Mouse (Mus musculus): ENCODE data around the gene Dclre1b. TPM values are rescaled to one million over a fixed set of nuclear protein-coding genes. Genes with fewer than 3 reads are reported as not detected.

The Dclre1b gene
- polyA plus RNA-seq, 1 experiment from 2014 or later = 30.6 TPM

DNA sequence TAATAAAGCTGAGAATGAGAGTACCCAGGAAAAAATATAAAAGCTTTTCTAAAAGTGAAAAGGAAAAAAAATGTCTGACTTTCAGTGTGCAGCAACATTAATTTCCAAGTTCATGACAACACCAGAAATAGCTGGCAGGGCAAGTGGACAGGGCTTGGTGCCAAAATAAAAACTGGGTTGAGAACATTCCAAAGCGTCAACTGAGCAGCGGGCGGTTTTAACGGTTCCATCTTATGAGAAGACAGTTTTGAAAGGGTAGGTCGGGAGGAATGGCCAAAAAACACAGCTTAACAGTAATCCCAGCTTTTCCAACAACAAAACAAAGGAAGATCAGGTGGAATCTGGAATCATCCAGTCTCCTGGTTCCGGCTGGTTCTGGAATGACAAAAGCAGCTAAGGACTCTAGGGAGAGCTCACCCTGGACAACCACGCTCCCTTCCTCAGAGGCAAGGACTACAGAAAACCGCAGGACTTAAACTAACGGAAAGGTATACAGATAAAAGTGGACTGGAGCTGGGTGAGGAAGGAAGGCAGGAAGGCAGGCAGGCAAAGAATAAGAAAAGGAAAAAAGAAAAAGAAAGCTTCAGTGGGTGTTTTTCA, 37.6 kb downstream of the Dclre1b start:
- no peak overlapping the region for H3K4me3 ChIP-seq (ENCODE audit: low read depth, low read length)
- DNase-seq (ENCODE audit: low spot score) = peak; percentile 7
- H3K27ac ChIP-seq (ENCODE audit: low read depth, low read length) = no peak overlapping the region; the same call in 1 of the 2 replicates
- H3K27me3 ChIP-seq (replicated peaks; ENCODE audit: control insufficient read depth, insufficient read depth, low read length) = no peaks in the 10 kb centered on the region
- H3K9ac ChIP-seq (ENCODE audit: low read length) = no peak overlapping the region
- no peaks in the 10 kb centered on the region for H3K9me3 ChIP-seq (replicated peaks; ENCODE audit: control insufficient read depth, low read length)
- H3K4me1 ChIP-seq (ENCODE audit: control insufficient read depth, insufficient read depth, low read length) = no peaks in the 10 kb centered on the region
- no peak for ATAC-seq
- 75% methylated on average over 9 of the region's 9 CpGs for WGBS
- H3K4me2 ChIP-seq (ENCODE audit: low read length) = no peak overlapping the region
- peaks cover 19% of the 10 kb centered on the region for H3K36me3 ChIP-seq (ENCODE audit: control insufficient read depth, insufficient read depth, low read length)

DNA sequence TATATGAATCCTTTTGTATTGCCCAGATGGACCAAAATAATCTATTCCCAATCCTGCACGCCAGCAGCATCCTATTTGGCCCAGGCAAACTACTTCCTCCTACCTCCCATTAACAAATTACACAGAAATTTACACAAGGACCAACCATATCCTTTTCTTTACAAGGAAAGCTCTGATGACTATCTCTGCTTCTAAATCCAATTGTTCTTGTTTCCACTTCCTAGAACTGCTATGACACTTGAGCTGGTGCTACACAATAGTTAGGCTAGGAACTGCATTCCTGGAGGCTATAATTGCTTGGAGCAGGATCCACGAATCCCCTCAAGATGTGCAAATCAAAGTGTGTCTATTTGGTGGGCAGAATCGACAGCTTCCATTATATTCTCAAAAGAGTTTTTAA, 42.5 kb downstream of the Dclre1b start:
- no peak for ATAC-seq

DNA sequence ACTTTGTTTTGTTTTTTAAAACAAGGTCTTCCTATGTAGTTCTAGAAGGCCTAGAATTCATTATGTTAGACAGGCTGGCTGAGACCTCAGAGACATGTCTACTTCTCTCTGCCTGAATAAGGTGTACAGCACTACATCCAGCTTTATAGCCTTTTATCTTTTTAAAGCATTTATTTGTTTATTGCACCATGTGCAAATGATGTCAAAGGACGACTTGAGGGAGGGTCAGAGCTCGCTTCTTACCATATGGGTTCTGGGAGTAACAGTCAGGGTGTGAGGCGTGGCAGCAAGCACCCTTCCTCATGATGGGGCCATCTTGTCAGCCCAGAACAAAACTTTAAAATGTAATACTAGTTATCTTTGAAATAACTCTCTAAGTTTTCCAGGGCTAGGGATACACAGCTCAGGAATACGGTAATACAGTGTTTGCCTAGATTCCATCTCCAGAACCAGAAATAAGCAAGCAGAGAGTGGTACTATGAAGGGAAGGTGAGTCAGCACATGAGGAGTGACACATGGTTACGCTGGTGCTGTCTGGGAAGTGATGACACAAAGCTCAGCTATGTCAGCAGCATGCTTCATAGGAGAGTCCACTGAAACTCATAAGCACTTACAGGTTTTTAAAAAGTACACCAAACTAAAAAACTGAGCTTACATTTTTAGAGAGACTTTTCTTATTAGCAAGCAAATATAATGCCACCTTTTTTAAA, 49.8 kb downstream of the Dclre1b start:
- H3K4me2 ChIP-seq (ENCODE audit: low read length) = no peak overlapping the region
- no peak overlapping the region for H3K4me3 ChIP-seq (ENCODE audit: low read depth, low read length)
- H3K9me3 ChIP-seq (replicated peaks; ENCODE audit: control insufficient read depth, low read length) = no peaks in the 10 kb centered on the region
- ATAC-seq = no peak
- 88% methylated on average over 5 of the region's 5 CpGs for WGBS
- H3K4me1 ChIP-seq (ENCODE audit: control insufficient read depth, insufficient read depth, low read length) = no peaks in the 10 kb centered on the region
- H3K9ac ChIP-seq (ENCODE audit: low read length) = no peak overlapping the region
- H3K36me3 ChIP-seq (ENCODE audit: control insufficient read depth, insufficient read depth, low read length) = peaks cover 64% of the 10 kb centered on the region
- no peak overlapping the region for H3K27ac ChIP-seq (ENCODE audit: low read depth, low read length)
- H3K27me3 ChIP-seq (replicated peaks; ENCODE audit: control insufficient read depth, insufficient read depth, low read length) = no peaks in the 10 kb centered on the region
- DNase-seq (ENCODE audit: low spot score) = no peak

More for the DNA sequence above, 42.5 kb downstream of the Dclre1b start:
- H3K36me3 ChIP-seq (ENCODE audit: control insufficient read depth, insufficient read depth, low read length) = peaks cover 33% of the 10 kb centered on the region
- no peaks in the 10 kb centered on the region for H3K9me3 ChIP-seq (replicated peaks; ENCODE audit: control insufficient read depth, low read length)
- no peak overlapping the region for H3K4me2 ChIP-seq (ENCODE audit: low read length)
- H3K4me1 ChIP-seq (ENCODE audit: control insufficient read depth, insufficient read depth, low read length) = no peaks in the 10 kb centered on the region
- no peaks in the 10 kb centered on the region for H3K27me3 ChIP-seq (replicated peaks; ENCODE audit: control insufficient read depth, insufficient read depth, low read length)
- no peak overlapping the region for H3K27ac ChIP-seq (ENCODE audit: low read depth, low read length)
- no peak overlapping the region for H3K9ac ChIP-seq (ENCODE audit: low read length)
- WGBS = 71% methylated on average over 3 of the region's 3 CpGs
- DNase-seq (ENCODE audit: low spot score) = no peak
- H3K4me3 ChIP-seq (ENCODE audit: low read depth, low read length) = no peak overlapping the region

DNA sequence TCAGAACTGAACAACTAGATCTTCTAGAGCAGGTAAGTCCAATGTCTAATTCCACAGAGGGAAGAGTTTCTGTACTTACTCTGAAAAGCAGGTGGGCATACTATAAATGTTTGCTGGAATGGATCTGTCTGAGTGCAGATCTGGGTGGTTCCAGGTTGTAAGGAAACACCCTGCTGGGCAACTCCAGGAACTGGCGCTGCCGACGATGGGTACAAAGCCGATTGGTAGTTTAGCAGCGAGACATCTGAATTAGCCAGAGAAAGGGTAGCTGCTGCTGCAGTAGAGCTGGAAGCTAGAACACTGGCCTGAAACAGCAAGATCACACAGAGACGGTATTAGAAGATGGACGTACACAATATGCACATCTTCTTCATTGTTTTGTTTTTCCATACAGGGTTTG, 50.8 kb downstream of the Dclre1b start:
- Histone ChIP-seq H3K9me3 (replicated peaks; ENCODE audit: control insufficient read depth, low read length) (no peaks in the 10 kb centered on the region), H3K4me3 (ENCODE audit: low read depth, low read length) (no peak overlapping the region), H3K36me3 (ENCODE audit: control insufficient read depth, insufficient read depth, low read length) (peaks cover 69% of the 10 kb centered on the region), H3K4me2 (ENCODE audit: low read length) (no peak overlapping the region), H3K9ac (ENCODE audit: low read length) (no peak overlapping the region), H3K27ac (ENCODE audit: low read depth, low read length) (no peak overlapping the region), H3K27me3 (replicated peaks; ENCODE audit: control insufficient read depth, insufficient read depth, low read length) (no peaks in the 10 kb centered on the region), H3K4me1 (ENCODE audit: control insufficient read depth, insufficient read depth, low read length) (no peaks in the 10 kb centered on the region)
- ATAC-seq = no peak
- WGBS = 83% methylated on average over 7 of the region's 7 CpGs
- DNase-seq (ENCODE audit: low spot score) = no peak

DNA sequence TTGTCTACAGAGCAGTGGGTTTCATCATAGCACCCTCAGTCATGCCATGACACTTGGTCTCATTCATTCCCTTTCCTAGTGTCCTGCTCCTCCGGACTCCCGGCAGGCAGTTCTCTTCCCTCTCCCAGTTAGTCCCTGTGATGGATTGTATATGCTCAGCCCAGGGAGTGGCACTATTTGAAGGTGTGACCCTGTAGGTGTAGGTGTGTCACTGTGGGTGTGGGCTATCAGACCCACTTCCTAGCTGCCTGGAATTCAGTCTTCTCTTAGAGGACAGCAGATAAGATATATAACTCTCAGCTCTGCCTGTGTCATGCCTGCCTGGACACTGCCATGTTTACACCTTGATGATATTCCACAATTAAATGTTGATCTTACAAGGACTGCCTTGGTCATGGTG, 52.3 kb downstream of the Dclre1b start:
- H3K27ac ChIP-seq (ENCODE audit: low read depth, low read length) = no peak overlapping the region
- no peak for ATAC-seq

DNA sequence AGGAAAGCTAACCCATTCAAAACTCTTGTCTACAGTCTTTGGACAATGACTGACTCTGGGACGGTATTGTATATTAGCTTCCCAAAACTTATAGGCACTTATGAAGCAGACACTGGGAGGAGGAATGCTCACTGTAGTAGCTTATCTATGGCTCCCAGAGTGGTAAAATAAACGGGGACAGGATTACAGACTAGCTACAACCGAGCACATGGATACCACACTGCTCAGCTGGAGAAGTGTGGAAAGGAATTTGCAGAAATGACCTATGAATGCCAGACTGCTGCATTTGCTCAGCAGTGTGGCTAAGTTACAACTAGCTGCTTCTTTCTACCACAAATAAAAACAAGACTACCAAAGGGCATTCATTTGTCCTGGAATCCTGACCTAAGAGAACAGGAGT, 53.9 kb downstream of the Dclre1b start:
- no peaks in the 10 kb centered on the region for H3K9me3 ChIP-seq (replicated peaks; ENCODE audit: control insufficient read depth, low read length)
- no peaks in the 10 kb centered on the region for H3K4me1 ChIP-seq (ENCODE audit: control insufficient read depth, insufficient read depth, low read length)
- no peak overlapping the region for H3K9ac ChIP-seq (ENCODE audit: low read length)
- H3K36me3 ChIP-seq (ENCODE audit: control insufficient read depth, insufficient read depth, low read length) = peaks cover 72% of the 10 kb centered on the region
- 90% methylated on average over 3 of the region's 3 CpGs for WGBS
- no peak overlapping the region for H3K27ac ChIP-seq (ENCODE audit: low read depth, low read length)
- no peak overlapping the region for H3K4me3 ChIP-seq (ENCODE audit: low read depth, low read length)
- no peak for DNase-seq (ENCODE audit: low spot score)
- no peaks in the 10 kb centered on the region for H3K27me3 ChIP-seq (replicated peaks; ENCODE audit: control insufficient read depth, insufficient read depth, low read length)
- no peak overlapping the region for H3K4me2 ChIP-seq (ENCODE audit: low read length)
- ATAC-seq = no peak

More for the DNA sequence above, 52.3 kb downstream of the Dclre1b start:
- Histone ChIP-seq H3K27me3 (replicated peaks; ENCODE audit: control insufficient read depth, insufficient read depth, low read length) (no peaks in the 10 kb centered on the region), H3K9ac (ENCODE audit: low read length) (no peak overlapping the region), H3K4me2 (ENCODE audit: low read length) (no peak overlapping the region), H3K4me3 (ENCODE audit: low read depth, low read length) (no peak overlapping the region), H3K9me3 (replicated peaks; ENCODE audit: control insufficient read depth, low read length) (no peaks in the 10 kb centered on the region), H3K4me1 (ENCODE audit: control insufficient read depth, insufficient read depth, low read length) (no peaks in the 10 kb centered on the region), H3K36me3 (ENCODE audit: control insufficient read depth, insufficient read depth, low read length) (peaks cover 70% of the 10 kb centered on the region)
- WGBS = 96% methylated on average over 2 of the region's 2 CpGs
- DNase-seq (ENCODE audit: low spot score) = no peak

- Histone ChIP-seq H3K27me3 (replicated peaks; ENCODE audit: control insufficient read depth, insufficient read depth, low read length) (no peaks in the 10 kb centered on the region), H3K36me3 (ENCODE audit: control insufficient read depth, insufficient read depth, low read length) (peaks cover 78% of the 10 kb centered on the region), H3K9ac (ENCODE audit: low read length) (no peak overlapping the region), H3K9me3 (replicated peaks; ENCODE audit: control insufficient read depth, low read length) (no peaks in the 10 kb centered on the region), H3K4me1 (ENCODE audit: control insufficient read depth, insufficient read depth, low read length) (no peaks in the 10 kb centered on the region), H3K4me2 (ENCODE audit: low read length) (no peak overlapping the region), H3K27ac (ENCODE audit: low read depth, low read length) (no peak overlapping the region), H3K4me3 (ENCODE audit: low read depth, low read length) (no peak overlapping the region)
- WGBS = 85% methylated on average over 2 of the region's 2 CpGs
- ATAC-seq (no peak), DNase-seq (ENCODE audit: low spot score) (no peak)
Observed at GRCm38 (mm10) chr3:103751558-103751957, 57.7 kb downstream of the Dclre1b start.

Other genes with a start within 250 kb of the Dclre1b start
- 12.6 and 19.3 TPM in 2 replicates for gene Syt6, start 234.2 kb downstream of the Dclre1b start, polyA plus RNA-seq (2014; fragmentation: Nextera tagmentation; extraction: Ambion mirVana)
- 0.11 and 0.25 TPM in 2 replicates for gene Atg4a-ps, start 163.4 kb downstream of the Dclre1b start, polyA plus RNA-seq (2014; fragmentation: Nextera tagmentation; extraction: Ambion mirVana)
- gene Olfml3, start 71.4 kb downstream of the Dclre1b start, polyA plus RNA-seq (2014; fragmentation: Nextera tagmentation; extraction: Ambion mirVana) = 5.6 and 6.3 TPM in 2 replicates
- gene Gm10964, start 70.1 kb downstream of the Dclre1b start, polyA plus RNA-seq (2014; fragmentation: Nextera tagmentation; extraction: Ambion mirVana) = not detected in 2 replicates
- gene Hipk1, start 17.9 kb downstream of the Dclre1b start, polyA plus RNA-seq (2014; fragmentation: Nextera tagmentation; extraction: Ambion mirVana) = 15.5 and 16.2 TPM in 2 replicates
- gene Ap4b1, start 76 bp upstream of the Dclre1b start, polyA plus RNA-seq (2014; fragmentation: Nextera tagmentation; extraction: Ambion mirVana) = 25.9 and 26.7 TPM in 2 replicates
- gene Gm43064, start 129 bp upstream of the Dclre1b start, polyA plus RNA-seq (2014; fragmentation: Nextera tagmentation; extraction: Ambion mirVana) = 0.18 TPM in 1 of 2 replicates, not detected in the other
- not detected in 2 replicates for gene Bcl2l15, start 23.2 kb upstream of the Dclre1b start, polyA plus RNA-seq (2014; fragmentation: Nextera tagmentation; extraction: Ambion mirVana)
- 0.17 and 0.49 TPM in 2 replicates for gene Ptpn22, start 50.4 kb upstream of the Dclre1b start, polyA plus RNA-seq (2014; fragmentation: Nextera tagmentation; extraction: Ambion mirVana)
- 19.0 and 23.7 TPM in 2 replicates for gene Rsbn1, start 104.7 kb upstream of the Dclre1b start, polyA plus RNA-seq (2014; fragmentation: Nextera tagmentation; extraction: Ambion mirVana)
- gene Phtf1, start 158.7 kb upstream of the Dclre1b start, polyA plus RNA-seq (2014; fragmentation: Nextera tagmentation; extraction: Ambion mirVana) = 30.9 and 35.3 TPM in 2 replicates

Data from forebrain, embryonic 14.5 days (tissue).